Mouse (Mus musculus) bone marrow, adult 2 months (tissue): Measurements from ENCODE around the gene Teddm1a. TPM values are rescaled to one million over a fixed set of nuclear protein-coding genes. Genes with fewer than 3 reads are reported as not detected.

Source experiments
- H3K27ac ChIP-seq: fragments of 200-500 bp; 2 replicates; pipeline ENCODE4 v1.5.1; 2012; ENCODE audit warnings: low read depth, mild to moderate bottlenecking, control low read depth, inconsistent platforms, low read length; ENCODE audit not compliant: control insufficient read depth, poor library complexity, insufficient read depth
- H3K4me1 ChIP-seq: fragments of 200-500 bp; 2 replicates; pipeline ENCODE4 v1.6.1; 2011; ENCODE audit warnings: low read length; ENCODE audit not compliant: control insufficient read depth, insufficient read depth
- H3K4me3 ChIP-seq: fragments of 200-500 bp; replicated peaks from 2 replicates; pipeline ENCODE3; 2011; ENCODE audit warnings: mild to moderate bottlenecking, low read depth, low read length, control low read depth; ENCODE audit not compliant: control insufficient read depth
- CTCF ChIP-seq: fragments of 200-500 bp; IDR thresholded peaks from 2 replicates; pipeline ENCODE4 v1.5.1; 2011; ENCODE audit warnings: low read length, control low read depth; ENCODE audit not compliant: control insufficient read depth, insufficient read depth
- POLR2A ChIP-seq: fragments of 200-500 bp; IDR thresholded peaks from 2 replicates; pipeline ENCODE4 v1.6.1; 2011; ENCODE audit warnings: low read depth, mild to moderate bottlenecking, control low read depth, low read length, borderline replicate concordance; ENCODE audit not compliant: control insufficient read depth
- WGBS: fragments of 180-500 bp; shearing (Covaris S2); methylation state at CpG from one replicate; pipeline ENCODE4 v1.1.7; 2018; 5-methylcytosine and 5-hydroxymethylcytosine counted together
- polyA plus RNA-seq: library from polyadenylated mRNA; stranded (reverse); fragments of >200 nt; gene quantifications from 2 replicates; pipeline ENCODE4 v1.2.4, GENCODE M21; 2011; ENCODE audit warnings: low replicate concordance; ENCODE audit not compliant: missing spikeins, insufficient read depth, insufficient read length

The Teddm1a gene
- polyA plus RNA-seq, 1 experiment: not detected

DNA sequence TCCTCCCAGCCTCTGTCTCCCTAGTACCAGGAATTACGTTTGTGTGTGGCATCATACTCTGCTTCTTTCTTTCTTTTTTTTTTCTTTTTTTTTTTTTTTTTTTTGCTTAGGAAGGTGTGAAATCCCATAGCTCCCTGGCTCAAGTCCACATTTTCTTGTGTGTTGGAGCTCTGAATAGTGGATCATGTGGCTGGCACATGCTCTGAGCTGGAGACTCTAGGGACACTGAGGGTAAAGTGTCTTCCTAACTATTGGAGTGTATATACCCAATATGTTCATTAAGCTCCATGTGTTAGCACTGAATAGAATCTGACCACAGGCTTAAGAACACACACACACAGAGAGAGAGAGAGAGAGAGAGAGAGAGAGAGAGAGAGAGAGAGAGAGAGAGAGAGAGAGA, 42.2 kb downstream of the Teddm1a start:
- Histone ChIP-seq H3K27ac (no peak overlapping the region), H3K4me3 (no peak overlapping the region), H3K4me1 (no peaks in the 10 kb centered on the region)
- WGBS: 71% methylated on average over 1 of the region's 1 CpGs
- TF ChIP-seq CTCF: no peak
- TF ChIP-seq POLR2A: no peak

DNA sequence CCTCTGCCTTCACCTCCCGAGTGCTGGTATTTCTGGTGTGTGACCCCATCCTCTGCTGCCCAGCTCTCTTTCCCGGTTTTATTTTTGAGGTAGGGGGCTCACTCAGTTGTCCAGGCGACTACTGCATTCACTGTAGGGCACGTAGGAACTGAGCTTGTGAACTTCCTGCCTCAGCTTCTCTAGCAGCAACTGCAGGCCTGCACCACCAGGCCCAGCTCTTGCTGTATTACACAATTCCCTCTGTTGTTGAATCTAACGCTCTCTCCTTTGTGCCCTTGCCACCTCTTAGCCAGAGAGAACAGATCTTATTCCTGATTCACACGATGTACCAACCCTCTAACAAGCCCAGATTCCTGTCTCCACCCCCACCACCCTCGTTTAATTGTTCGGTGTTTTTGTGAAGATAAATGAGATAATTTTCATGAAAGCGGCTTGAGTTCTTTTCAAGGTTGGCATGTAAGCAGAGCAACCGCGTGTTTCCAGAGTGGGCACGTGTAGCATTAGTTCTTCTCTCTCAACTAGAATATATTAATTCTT, 44.4 kb downstream of the Teddm1a start:
- WGBS: 59% methylated on average over 12 of the region's 12 CpGs
- TF ChIP-seq CTCF: no peak
- TF ChIP-seq POLR2A: no peak
- no peak overlapping the region for H3K27ac ChIP-seq
- no peaks in the 10 kb centered on the region for H3K4me1 ChIP-seq
- no peak overlapping the region for H3K4me3 ChIP-seq

DNA sequence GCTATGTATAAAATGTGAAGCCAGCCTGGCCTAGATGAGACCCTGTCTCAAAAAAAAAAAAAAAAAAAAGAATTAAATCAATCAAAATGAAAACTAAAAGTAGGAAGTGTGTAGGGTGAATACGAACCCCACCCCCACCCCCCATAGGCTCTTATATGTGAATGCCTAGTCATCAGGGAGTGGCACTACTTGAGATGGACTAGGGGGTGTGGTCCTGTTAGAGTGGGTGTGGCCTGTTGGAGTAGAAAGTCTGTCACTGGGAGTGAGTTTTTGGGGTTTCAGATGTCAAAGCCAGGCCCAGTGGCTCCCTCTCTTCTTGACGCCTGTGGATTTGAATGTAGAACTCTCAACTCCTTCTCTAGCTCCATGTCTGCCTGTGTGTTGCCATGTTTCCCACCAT, 45.5 kb downstream of the Teddm1a start:
- 93% methylated on average over 2 of the region's 2 CpGs for WGBS
- Histone ChIP-seq H3K4me3 (no peak overlapping the region), H3K4me1 (no peaks in the 10 kb centered on the region), H3K27ac (no peak overlapping the region)
- no peak for TF ChIP-seq CTCF
- no peak for TF ChIP-seq POLR2A

DNA sequence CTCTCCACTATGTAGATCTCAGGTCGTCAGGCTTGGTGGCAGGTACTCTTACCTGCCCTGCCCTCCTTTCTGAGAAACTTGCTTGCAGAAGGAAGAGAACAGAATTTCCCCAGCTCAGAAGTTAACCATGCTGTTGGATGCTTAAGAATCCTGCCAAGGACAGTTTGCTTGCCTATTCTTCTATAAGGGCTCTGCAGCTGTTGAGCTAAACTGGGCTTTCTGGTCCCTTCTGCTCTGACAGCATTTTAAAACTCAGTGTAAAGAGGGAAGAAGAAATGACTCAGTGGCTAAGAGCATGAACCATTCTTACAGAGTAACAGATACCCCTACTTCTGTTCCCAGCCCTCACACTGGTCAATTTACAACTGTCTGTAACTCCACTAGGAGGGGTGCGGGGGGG, 49.4 kb downstream of the Teddm1a start:
- no peaks in the 10 kb centered on the region for H3K4me1 ChIP-seq
- no peak overlapping the region for H3K27ac ChIP-seq
- no peak overlapping the region for H3K4me3 ChIP-seq
- 82% methylated on average over 2 of the region's 2 CpGs for WGBS
- TF ChIP-seq CTCF: no peak
- no peak for TF ChIP-seq POLR2A

Other genes starting within 250 kb of the Teddm1a start
- 0.70 TPM in 1 of 2 replicates, not detected in the other for gene Rgs8, start 238.7 kb upstream of the Teddm1a start, polyA plus RNA-seq
- gene Rgs16, start 151.4 kb upstream of the Teddm1a start, polyA plus RNA-seq: 0.41 and 2.6 TPM in 2 replicates
- 27.9 and 31.9 TPM in 2 replicates for gene Rnasel, start 142.3 kb upstream of the Teddm1a start, polyA plus RNA-seq
- not detected in 2 replicates for gene Rgsl1, start 47.6 kb upstream of the Teddm1a start, polyA plus RNA-seq
- gene Teddm1b, start 17.4 kb upstream of the Teddm1a start, polyA plus RNA-seq: not detected in 2 replicates
- 101 and 115 TPM in 2 replicates for gene Glul, start 8.2 kb downstream of the Teddm1a start, polyA plus RNA-seq
- gene Teddm2, start 8.5 kb downstream of the Teddm1a start, polyA plus RNA-seq: 1.8 and 2.1 TPM in 2 replicates